Mouse (Mus musculus): ENCODE results near the gene Dock6. TPM values are rescaled to one million over a fixed set of nuclear protein-coding genes. Genes with fewer than 3 reads are reported as not detected.
A peak's percentile ranks its signal among the peaks of the same experiment; 100 is the strongest.
"Not testable (repeated sequence)": the region's sequence is repeated elsewhere in the genome, so short reads cannot be mapped to it uniquely, and the experiment has no call there.

The Dock6 gene
- 45.2 and 46.2 TPM in 2 replicates for polyA plus RNA-seq (2015; fragmentation: Nextera tagmentation; extraction: Ambion mirVana)

GRCm38 (mm10) chr9:21852128-21853091 lies at the start of gene Dock6:
Gene Dock6 (minus strand): TSS chr9:21852635.
- peak; percentile 92 for ATAC-seq (replicated peaks; ENCODE audit: extremely low read depth, insufficient read depth, low FRiP score)
- peak within 1 kb of the TSS; percentile 67 for H3K4me3 ChIP-seq (ENCODE audit: low read length)
- peak within 1 kb of the TSS; percentile 83 for H3K9ac ChIP-seq (ENCODE audit: low read length)
- 1% methylated on average over 67 of the region's 68 CpGs for WGBS
- H3K36me3 ChIP-seq (ENCODE audit: control insufficient read depth, insufficient read depth): no peaks in the 10 kb centered on the region
- H3K9me3 ChIP-seq (replicated peaks; ENCODE audit: control insufficient read depth, low read length): no peaks in the 10 kb centered on the region
- peaks cover 8% of the 10 kb centered on the region for H3K4me1 ChIP-seq (ENCODE audit: control insufficient read depth, insufficient read depth, low read length)
- peak within 1 kb of the TSS; percentile 71 for H3K27ac ChIP-seq (ENCODE audit: low read length)
- H3K4me2 ChIP-seq (ENCODE audit: low read depth, low read length): peak within 1 kb of the TSS; percentile 63
- H3K27me3 ChIP-seq (ENCODE audit: control insufficient read depth, insufficient read depth, low read length): no peaks in the 10 kb centered on the region

- 0 out of 2 replicates have a peak, but pooled peaks cover 3% of the 10 kb centered on the region for H3K27me3 ChIP-seq (ENCODE audit: control insufficient read depth, insufficient read depth, low read length)
- no peak overlapping the region for H3K27ac ChIP-seq (ENCODE audit: low read length)
- peak overlapping the region; percentile 69 for H3K4me2 ChIP-seq (ENCODE audit: low read depth, low read length)
- peak; percentile 81 for ATAC-seq (replicated peaks; ENCODE audit: extremely low read depth, insufficient read depth, low FRiP score)
- no peaks in the 10 kb centered on the region; the same call in 1 of the 2 replicates for H3K9me3 ChIP-seq (replicated peaks; ENCODE audit: control insufficient read depth, low read length)
- H3K36me3 ChIP-seq (ENCODE audit: control insufficient read depth, insufficient read depth): no peaks in the 10 kb centered on the region
- H3K4me3 ChIP-seq (ENCODE audit: low read length): peak overlapping the region; percentile 54
- WGBS: 18% methylated on average over 10 of the region's 10 CpGs
- no peaks in the 10 kb centered on the region for H3K4me1 ChIP-seq (ENCODE audit: control insufficient read depth, insufficient read depth, low read length)
- peak overlapping the region; percentile 14; the same call in 1 of the 2 replicates for H3K9ac ChIP-seq (ENCODE audit: low read length)
These were observed 48.9 kb upstream of the Dock6 start for GRCm38 (mm10) chr9:21901223-21901820.

GRCm38 (mm10) chr9:21889229-21889628 lies 36.8 kb upstream of the Dock6 start:
- 63% methylated on average over 3 of the region's 3 CpGs for WGBS
- Histone ChIP-seq H3K4me3 (ENCODE audit: low read length) (no peak overlapping the region), H3K9me3 (replicated peaks; ENCODE audit: control insufficient read depth, low read length) (no peaks in the 10 kb centered on the region), H3K27me3 (ENCODE audit: control insufficient read depth, insufficient read depth, low read length) (0 out of 2 replicates have a peak, but pooled peaks cover 2% of the 10 kb centered on the region), H3K4me2 (ENCODE audit: low read depth, low read length) (no peak overlapping the region), H3K27ac (ENCODE audit: low read length) (no peak overlapping the region), H3K4me1 (ENCODE audit: control insufficient read depth, insufficient read depth, low read length) (no peaks in the 10 kb centered on the region), H3K36me3 (ENCODE audit: control insufficient read depth, insufficient read depth) (no peaks in the 10 kb centered on the region), H3K9ac (ENCODE audit: low read length) (no peak overlapping the region)
- ATAC-seq (replicated peaks; ENCODE audit: extremely low read depth, insufficient read depth, low FRiP score): no peak

- Histone ChIP-seq H3K27me3 (ENCODE audit: control insufficient read depth, insufficient read depth, low read length) (0 out of 2 replicates have a peak, but pooled peaks cover under 1% of the 10 kb centered on the region), H3K9ac (ENCODE audit: low read length) (no peak overlapping the region), H3K27ac (ENCODE audit: low read length) (no peak overlapping the region), H3K9me3 (replicated peaks; ENCODE audit: control insufficient read depth, low read length) (no peaks in the 10 kb centered on the region), H3K4me2 (ENCODE audit: low read depth, low read length) (no peak overlapping the region), H3K36me3 (ENCODE audit: control insufficient read depth, insufficient read depth) (no peaks in the 10 kb centered on the region), H3K4me3 (ENCODE audit: low read length) (no peak overlapping the region), H3K4me1 (ENCODE audit: control insufficient read depth, insufficient read depth, low read length) (no peaks in the 10 kb centered on the region)
- WGBS: 62% methylated on average over 3 of the region's 3 CpGs
- no peak for ATAC-seq (replicated peaks; ENCODE audit: extremely low read depth, insufficient read depth, low FRiP score)
These were observed 24.2 kb upstream of the Dock6 start for GRCm38 (mm10) chr9:21876601-21877000.

GRCm38 (mm10) chr9:21872204-21872603 lies 19.8 kb upstream of the Dock6 start:
- H3K9ac ChIP-seq (ENCODE audit: low read length): no peak overlapping the region
- H3K4me1 ChIP-seq (ENCODE audit: control insufficient read depth, insufficient read depth, low read length): no peaks in the 10 kb centered on the region
- no peak overlapping the region for H3K4me3 ChIP-seq (ENCODE audit: low read length)
- no peak overlapping the region for H3K4me2 ChIP-seq (ENCODE audit: low read depth, low read length)
- 39% methylated on average over 4 of the region's 4 CpGs for WGBS
- H3K27me3 ChIP-seq (ENCODE audit: control insufficient read depth, insufficient read depth, low read length): peaks cover 5% of the 10 kb centered on the region; the same call in 1 of the 2 replicates
- ATAC-seq (replicated peaks; ENCODE audit: extremely low read depth, insufficient read depth, low FRiP score): no peak
- no peaks in the 10 kb centered on the region for H3K36me3 ChIP-seq (ENCODE audit: control insufficient read depth, insufficient read depth)
- no peaks in the 10 kb centered on the region for H3K9me3 ChIP-seq (replicated peaks; ENCODE audit: control insufficient read depth, low read length)
- no peak overlapping the region for H3K27ac ChIP-seq (ENCODE audit: low read length)

- peaks cover 5% of the 10 kb centered on the region; the same call in 1 of the 2 replicates for H3K27me3 ChIP-seq (ENCODE audit: control insufficient read depth, insufficient read depth, low read length)
- WGBS: 13% methylated on average over 20 of the region's 20 CpGs
- peak overlapping the region; percentile 51 for H3K4me2 ChIP-seq (ENCODE audit: low read depth, low read length)
- no peaks in the 10 kb centered on the region for H3K36me3 ChIP-seq (ENCODE audit: control insufficient read depth, insufficient read depth)
- peaks cover 3% of the 10 kb centered on the region for H3K4me1 ChIP-seq (ENCODE audit: control insufficient read depth, insufficient read depth, low read length)
- H3K4me3 ChIP-seq (ENCODE audit: low read length): no peak overlapping the region; the same call in 1 of the 2 replicates
- no peaks in the 10 kb centered on the region for H3K9me3 ChIP-seq (replicated peaks; ENCODE audit: control insufficient read depth, low read length)
- peak; percentile 45 for ATAC-seq (replicated peaks; ENCODE audit: extremely low read depth, insufficient read depth, low FRiP score)
- no peak overlapping the region for H3K27ac ChIP-seq (ENCODE audit: low read length)
- H3K9ac ChIP-seq (ENCODE audit: low read length): no peak overlapping the region
These were observed 18.6 kb upstream of the Dock6 start for GRCm38 (mm10) chr9:21870879-21871524.

- H3K36me3 ChIP-seq (ENCODE audit: control insufficient read depth, insufficient read depth); H3K9ac ChIP-seq (ENCODE audit: low read length); H3K27ac ChIP-seq (ENCODE audit: low read length); H3K9me3 ChIP-seq (replicated peaks; ENCODE audit: control insufficient read depth, low read length); H3K4me1 ChIP-seq (ENCODE audit: control insufficient read depth, insufficient read depth, low read length); H3K4me3 ChIP-seq (ENCODE audit: low read length); H3K4me2 ChIP-seq (ENCODE audit: low read depth, low read length); ATAC-seq (replicated peaks; ENCODE audit: extremely low read depth, insufficient read depth, low FRiP score); H3K27me3 ChIP-seq (ENCODE audit: control insufficient read depth, insufficient read depth, low read length): not testable (repeated sequence)
- WGBS: 50% methylated on average over 7 of the region's 7 CpGs
These were observed 16.9 kb upstream of the Dock6 start for GRCm38 (mm10) chr9:21869290-21869689.

GRCm38 (mm10) chr9:21867726-21868125 lies 15.3 kb upstream of the Dock6 start:
- Histone ChIP-seq H3K4me1 (ENCODE audit: control insufficient read depth, insufficient read depth, low read length) (peaks cover 3% of the 10 kb centered on the region), H3K27ac (ENCODE audit: low read length) (no peak overlapping the region), H3K9me3 (replicated peaks; ENCODE audit: control insufficient read depth, low read length) (no peaks in the 10 kb centered on the region), H3K9ac (ENCODE audit: low read length) (no peak overlapping the region), H3K36me3 (ENCODE audit: control insufficient read depth, insufficient read depth) (no peaks in the 10 kb centered on the region), H3K4me2 (ENCODE audit: low read depth, low read length) (no peak overlapping the region), H3K27me3 (ENCODE audit: control insufficient read depth, insufficient read depth, low read length) (peaks cover 5% of the 10 kb centered on the region; the same call in 1 of the 2 replicates), H3K4me3 (ENCODE audit: low read length) (no peak overlapping the region)
- no peak for ATAC-seq (replicated peaks; ENCODE audit: extremely low read depth, insufficient read depth, low FRiP score)
- 73% methylated on average over 3 of the region's 3 CpGs for WGBS

All from heart, embryonic 16.5 days (tissue).